Mouse (Mus musculus) inflammation-experienced regulatory T-cells, adult 6 months (primary cell): Measurements from ENCODE around the gene Npr1. TPM values are rescaled to one million over a fixed set of nuclear protein-coding genes. Genes with fewer than 3 reads are reported as not detected.

ENCODE experiments used
- ATAC-seq: one replicate; pipeline ENCODE4 v1.8.0; 2017
- polyA plus RNA-seq, 3 experiments: library from polyadenylated mRNA; unstranded; fragments of 100-300 nt; shearing (Covaris generic); gene quantifications; one replicate each; pipeline ENCODE4 v1.2.1; 2017

Npr1 gene
- polyA plus RNA-seq, 3 experiments from 2014 or later, result not detected

- ATAC-seq, result no peak
Measured at GRCm38 (mm10) chr3:90434073-90434730, 31.5 kb downstream of the Npr1 start.

- ATAC-seq, result peak; percentile 99
Measured at GRCm38 (mm10) chr3:90433381-90434020, 32.2 kb downstream of the Npr1 start, which contains the start of gene Ints3. Ints3 (minus strand) TSS chr3:90433622.

- no peak for ATAC-seq
Measured at GRCm38 (mm10) chr3:90432811-90433219, 32.9 kb downstream of the Npr1 start.

GRCm38 (mm10) chr3:90432348-90432747 lies 33.3 kb downstream of the Npr1 start:
- ATAC-seq, result no peak

GRCm38 (mm10) chr3:90429576-90429975 lies 36.1 kb downstream of the Npr1 start:
- no peak for ATAC-seq

- ATAC-seq, result no peak
Measured at GRCm38 (mm10) chr3:90428186-90428585, 37.5 kb downstream of the Npr1 start.

- no peak for ATAC-seq
Measured at GRCm38 (mm10) chr3:90427574-90427973, 38.1 kb downstream of the Npr1 start.

GRCm38 (mm10) chr3:90425499-90425898 lies 40.2 kb downstream of the Npr1 start:
- no peak for ATAC-seq

- no peak for ATAC-seq
Measured at GRCm38 (mm10) chr3:90423549-90423948, 42.1 kb downstream of the Npr1 start.

GRCm38 (mm10) chr3:90420696-90421095 lies 45.0 kb downstream of the Npr1 start:
- ATAC-seq, result no peak

GRCm38 (mm10) chr3:90413011-90413396 lies 52.7 kb downstream of the Npr1 start:
- no peak for ATAC-seq

GRCm38 (mm10) chr3:90412312-90413010 lies 53.2 kb downstream of the Npr1 start:
- peak; percentile 63 for ATAC-seq

GRCm38 (mm10) chr3:90408721-90409120 lies 56.9 kb downstream of the Npr1 start:
- ATAC-seq, result no peak

- ATAC-seq, result no peak
Measured at GRCm38 (mm10) chr3:90406414-90406813, 59.3 kb downstream of the Npr1 start.

GRCm38 (mm10) chr3:90404609-90405008 lies 61.1 kb downstream of the Npr1 start:
- no peak for ATAC-seq

GRCm38 (mm10) chr3:90404121-90404520 lies 61.5 kb downstream of the Npr1 start:
- ATAC-seq, result no peak

GRCm38 (mm10) chr3:90400993-90401392 lies 64.7 kb downstream of the Npr1 start:
- no peak for ATAC-seq

Other genes with a start within 250 kb of the Npr1 start
- gene Jtb, start 234.3 kb downstream of the Npr1 start, polyA plus RNA-seq, result 10 to 100 TPM; 61.4 to 73.4 (median 68.5) TPM
- not detected for gene Creb3l4, start 222.4 kb downstream of the Npr1 start, polyA plus RNA-seq
- gene Slc39a1, start 217.7 kb downstream of the Npr1 start, polyA plus RNA-seq, result 10 to 100 TPM; 35.0 to 72.7 (median 59.5) TPM
- 10 to 100 TPM; 35.6 to 48.0 (median 37.0) TPM for gene Crtc2, start 211.7 kb downstream of the Npr1 start, polyA plus RNA-seq
- gene Dennd4b, start 200.7 kb downstream of the Npr1 start, polyA plus RNA-seq, result 10 to 100 TPM; 19.6 to 25.8 (median 24.2) TPM
- gene Gatad2b, start 172.7 kb downstream of the Npr1 start, polyA plus RNA-seq, result 10 to 100 TPM; 14.9 to 34.0 (median 28.3) TPM
- under 1 TPM in 1 of 3 experiments, not detected in 2; 0.31 TPM for gene Slc27a3, start 75.9 kb downstream of the Npr1 start, polyA plus RNA-seq
- 10 to 100 TPM; 15.6 to 18.0 (median 17.6) TPM for gene Ints3, start 32.2 kb downstream of the Npr1 start, polyA plus RNA-seq
- gene Ilf2, start 10.3 kb upstream of the Npr1 start, polyA plus RNA-seq, result 100 to 1,000 TPM; 107 to 118 (median 118) TPM
- 10 to 100 TPM; 53.6 to 73.0 (median 71.1) TPM for gene Snapin, start 25.2 kb upstream of the Npr1 start, polyA plus RNA-seq
- 10 to 100 TPM; 49.4 to 62.9 (median 62.1) TPM for gene Chtop, start 43.6 kb upstream of the Npr1 start, polyA plus RNA-seq
- gene S100a1, start 48.5 kb upstream of the Npr1 start, polyA plus RNA-seq, result 1 to 10 TPM; 2.6 to 7.6 (median 5.1) TPM
- 100 to 1,000 TPM; 188 to 341 (median 192) TPM for gene S100a13, start 48.6 kb upstream of the Npr1 start, polyA plus RNA-seq
- under 1 TPM in 1 of 3 experiments, not detected in 2; 0.40 TPM for gene S100a14, start 61.0 kb upstream of the Npr1 start, polyA plus RNA-seq
- not detected for gene S100a16, start 71.4 kb upstream of the Npr1 start, polyA plus RNA-seq
- gene S100a3, start 94.7 kb upstream of the Npr1 start, polyA plus RNA-seq, result 1 to 10 TPM; 1.4 to 4.9 (median 2.4) TPM
- 1 to 10 TPM in 1 of 3 experiments, not detected in 2; 2.6 TPM for gene S100a2, start 124.4 kb upstream of the Npr1 start, polyA plus RNA-seq
- gene Gm42674, start 136.0 kb upstream of the Npr1 start, polyA plus RNA-seq, result not detected
- gene S100a4, start 137.9 kb upstream of the Npr1 start, polyA plus RNA-seq, result 100 to 1,000 TPM in 1 of 3 experiments, 10 to 100 TPM in 2; 65.2 to 589 (median 72.0) TPM
- not detected for gene S100a5, start 142.7 kb upstream of the Npr1 start, polyA plus RNA-seq
- 1,000 to 10,000 TPM in 1 of 3 experiments, 100 to 1,000 TPM in 2; 212 to 1,342 (median 247) TPM for gene S100a6, start 147.0 kb upstream of the Npr1 start, polyA plus RNA-seq
- gene S100a7a, start 188.2 kb upstream of the Npr1 start, polyA plus RNA-seq, result not detected
- gene S100a8, start 203.1 kb upstream of the Npr1 start, polyA plus RNA-seq, result 1 to 10 TPM in 1 of 3 experiments, not detected in 2; 7.4 TPM
- gene S100a9, start 229.9 kb upstream of the Npr1 start, polyA plus RNA-seq, result 1 to 10 TPM in 1 of 3 experiments, under 1 TPM in 1, not detected in 1; 0.70 to 3.0 TPM